Mouse (Mus musculus) mature B cell (primary cell): ENCODE data around the gene Hoxd4.

Experiments
- in situ Hi-C: fragments of 300-500 bp; cut with MboI; formaldehyde crosslinking; loops from 2 replicates; pipeline ENCODE4 v1.14.3; 2019

Hoxd4 gene

DNA sequence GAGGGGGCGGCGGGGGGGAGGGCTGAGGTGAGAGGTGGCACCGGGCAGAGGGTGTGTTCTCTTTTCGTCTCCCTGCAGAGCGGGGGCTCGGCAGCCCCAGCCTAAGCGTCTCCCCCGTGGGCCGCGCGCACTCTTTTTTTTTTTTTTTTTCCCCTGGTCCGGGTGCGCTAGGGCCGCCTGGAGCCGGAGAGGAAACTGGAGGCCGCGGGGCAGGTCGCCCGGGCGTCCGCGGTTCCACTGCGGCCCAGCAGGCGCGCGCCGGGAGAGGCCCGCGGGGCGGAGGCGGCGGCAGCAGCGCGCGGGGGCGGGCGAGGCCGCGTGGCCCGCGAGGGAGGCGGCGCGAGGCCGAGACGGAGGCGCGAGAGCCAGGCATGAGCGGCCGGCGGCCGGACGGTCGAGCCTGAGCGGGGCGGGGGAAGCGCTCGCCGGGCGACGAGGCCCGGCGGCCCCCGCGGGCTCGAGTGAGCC lies 6.7 kb upstream of the Hoxd4 start:
- in situ Hi-C loops = loop anchor here (25.0 kb wide), 1 partner anchor 882 kb away; no protein-coding TSS in a partner anchor

DNA sequence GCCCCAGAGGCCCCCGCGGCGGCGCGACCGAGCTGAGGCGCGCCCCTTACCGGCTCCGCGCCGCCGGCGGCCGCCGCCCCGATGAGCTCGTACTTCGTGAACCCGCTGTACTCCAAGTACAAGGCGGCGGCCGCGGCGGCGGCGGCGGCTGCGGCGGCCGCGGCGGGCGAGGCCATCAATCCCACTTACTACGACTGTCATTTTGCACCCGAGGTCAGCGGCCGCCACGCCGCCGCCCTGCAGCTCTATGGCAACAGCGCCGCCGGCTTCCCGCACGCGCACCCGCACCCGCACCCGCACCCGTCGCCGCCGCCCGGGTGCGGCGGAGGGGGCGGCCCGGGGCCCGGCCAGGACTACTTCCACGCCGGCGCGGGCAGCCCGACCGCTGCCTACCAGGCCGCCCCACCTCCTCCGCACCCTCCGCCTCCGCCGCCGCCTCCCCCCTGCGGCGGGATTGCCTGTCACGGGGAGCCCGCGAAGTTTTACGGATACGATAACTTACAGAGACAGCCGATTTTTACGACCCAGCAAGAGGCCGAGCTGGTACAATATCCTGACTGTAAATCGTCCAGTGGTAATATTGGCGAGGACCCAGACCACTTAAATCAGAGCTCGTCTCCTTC lies 6.2 kb upstream of the Hoxd4 start:
- in situ Hi-C loops = loop anchor here (25.0 kb wide), 1 partner anchor 882 kb away; no protein-coding TSS in a partner anchor

DNA sequence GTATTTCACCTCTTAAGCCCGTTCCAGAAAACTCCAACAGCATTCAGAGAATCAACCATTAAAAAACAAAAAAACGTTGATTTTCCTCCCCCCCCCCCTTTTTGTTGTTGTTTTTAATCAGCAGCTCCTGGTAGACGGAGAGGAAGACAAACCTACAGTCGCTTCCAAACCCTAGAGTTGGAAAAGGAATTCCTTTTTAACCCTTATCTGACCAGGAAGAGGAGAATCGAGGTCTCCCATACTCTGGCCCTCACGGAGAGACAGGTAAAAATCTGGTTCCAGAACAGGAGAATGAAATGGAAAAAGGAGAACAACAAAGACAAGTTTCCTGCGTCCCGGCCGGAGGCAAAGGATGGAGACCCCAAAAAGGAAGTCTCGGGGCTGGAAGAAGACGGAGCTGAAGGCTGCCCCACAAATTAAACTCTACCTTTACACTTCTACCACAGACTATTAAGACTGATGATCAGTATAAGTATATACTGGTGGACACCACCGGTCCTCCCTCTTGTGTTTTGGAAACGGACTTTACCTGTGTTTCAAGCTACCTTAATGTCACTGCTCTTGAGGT lies 5.3 kb upstream of the Hoxd4 start:
- in situ Hi-C loops = loop anchor here (25.0 kb wide), 1 partner anchor 881 kb away; no protein-coding TSS in a partner anchor

DNA sequence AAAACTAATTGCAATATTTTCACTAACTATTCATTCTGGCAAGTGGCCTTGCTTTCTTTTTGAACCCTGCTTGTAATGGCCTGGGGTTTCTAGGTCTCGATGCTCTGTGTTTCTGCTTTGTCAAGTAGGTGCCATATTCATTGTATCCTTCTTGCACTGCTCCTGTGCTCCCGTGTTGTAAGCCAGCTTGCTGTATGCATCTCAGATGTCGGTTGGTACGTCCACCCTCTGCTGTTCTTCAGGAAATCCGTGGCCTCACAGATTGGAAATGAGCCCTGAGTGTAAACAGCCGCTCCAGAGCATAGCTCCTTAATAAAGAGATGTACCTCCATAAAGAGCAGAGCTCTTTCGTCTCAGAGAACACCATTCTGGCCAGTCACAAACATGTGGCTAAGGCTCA lies 4.1 kb upstream of the Hoxd4 start:
- in situ Hi-C loops = loop anchor here (25.0 kb wide), 1 partner anchor 880 kb away; no protein-coding TSS in a partner anchor

DNA sequence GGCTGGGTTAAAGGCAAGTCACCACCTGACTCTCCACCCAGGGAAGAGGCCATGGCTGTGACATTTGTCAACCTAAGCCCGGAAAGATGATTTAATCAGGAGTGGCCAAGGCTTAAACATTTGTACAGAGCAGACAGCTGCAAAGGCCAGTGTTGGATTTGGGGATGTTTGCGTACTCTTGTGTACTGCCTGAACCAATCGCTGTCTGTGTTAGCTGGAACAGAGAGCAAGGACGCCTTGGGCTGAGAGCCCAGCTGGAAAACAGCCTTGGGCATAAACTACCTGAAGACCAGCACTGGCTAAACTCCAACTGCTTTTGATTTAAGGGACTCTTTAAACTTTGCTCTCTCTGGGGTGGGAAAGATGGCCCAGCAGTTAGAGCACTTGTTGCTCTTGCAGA lies 3.1 kb upstream of the Hoxd4 start:
- in situ Hi-C loops = loop anchor here (25.0 kb wide), 1 partner anchor 879 kb away; no protein-coding TSS in a partner anchor

DNA sequence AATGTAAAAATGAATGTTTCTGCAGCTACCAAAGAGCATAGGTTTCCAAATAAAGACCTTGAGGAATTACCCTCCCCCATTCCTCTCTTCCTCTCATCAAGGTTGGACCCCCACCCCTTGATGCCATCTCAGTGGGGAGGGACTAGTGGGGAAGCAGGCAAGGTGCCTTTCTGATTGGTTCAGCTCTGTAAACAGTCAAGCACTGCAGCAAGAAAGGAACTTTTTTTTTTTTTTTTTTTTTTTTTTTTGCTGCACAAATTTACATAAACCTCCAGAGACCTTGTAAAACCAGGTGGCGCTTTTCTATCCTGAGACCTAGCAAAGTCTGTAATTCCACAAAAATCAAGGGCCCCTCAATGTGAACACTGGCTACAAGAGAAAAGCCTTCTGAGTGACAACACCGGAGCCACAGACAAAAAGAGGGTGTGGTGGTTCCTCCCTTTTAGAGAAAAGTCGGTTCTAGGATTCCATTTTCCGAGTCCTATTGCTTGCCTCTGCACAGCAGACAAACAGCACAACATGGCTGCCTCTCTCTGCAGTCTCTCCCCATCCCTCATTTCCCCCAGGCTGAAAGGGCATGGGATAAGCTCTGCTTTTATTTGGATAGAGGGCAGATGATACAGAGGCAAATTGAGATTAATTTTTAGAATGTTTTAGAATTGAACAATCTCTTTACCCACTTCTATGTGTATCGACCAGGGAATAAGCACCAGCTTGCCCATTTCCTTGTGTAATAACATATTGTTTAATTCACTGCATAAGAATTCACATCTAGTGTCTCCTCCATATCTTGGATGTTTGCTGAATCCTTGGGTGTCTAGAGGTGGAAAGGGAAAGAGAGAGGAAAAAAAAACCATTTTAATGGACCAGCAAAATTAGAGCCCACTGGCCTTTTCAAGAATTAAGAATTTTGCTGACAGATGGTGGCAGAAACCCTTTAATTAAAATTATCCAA lies 2.0 kb upstream of the Hoxd4 start:
- in situ Hi-C loops = loop anchor here (25.0 kb wide), 1 partner anchor 878 kb away; no protein-coding TSS in a partner anchor

DNA sequence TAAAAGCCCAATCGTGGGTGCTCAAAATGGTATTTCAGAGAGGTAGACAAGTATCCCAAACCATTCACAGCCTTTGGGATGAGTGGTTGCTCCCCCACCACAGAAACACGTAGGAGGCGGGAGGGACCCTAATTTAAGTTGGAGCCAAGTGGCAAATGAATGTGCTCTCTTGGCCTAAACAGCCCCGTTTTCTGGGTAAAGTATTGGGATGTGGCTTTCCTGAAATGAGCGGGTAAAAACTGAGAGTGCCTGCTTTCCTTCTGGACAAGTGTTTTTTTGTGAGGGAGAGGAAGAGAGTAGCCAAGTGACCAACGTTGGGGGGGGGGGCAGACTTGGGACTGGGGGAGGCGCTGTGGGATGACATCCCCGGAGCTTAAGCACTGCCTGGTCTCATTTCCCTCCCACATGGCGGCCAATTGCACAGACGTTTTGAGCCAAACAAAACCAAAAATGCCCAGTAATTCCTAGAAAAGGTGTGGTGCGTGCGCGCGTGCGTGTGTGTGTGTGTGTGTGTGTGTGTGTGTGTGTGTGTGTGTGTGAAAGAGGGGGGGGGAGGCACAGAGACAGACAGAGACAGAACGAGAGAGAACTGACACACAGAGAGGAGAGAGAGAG lies 693 bp upstream of the Hoxd4 start:
- in situ Hi-C loops = loop anchor here (25.0 kb wide), 1 partner anchor 876 kb away; no protein-coding TSS in a partner anchor

DNA sequence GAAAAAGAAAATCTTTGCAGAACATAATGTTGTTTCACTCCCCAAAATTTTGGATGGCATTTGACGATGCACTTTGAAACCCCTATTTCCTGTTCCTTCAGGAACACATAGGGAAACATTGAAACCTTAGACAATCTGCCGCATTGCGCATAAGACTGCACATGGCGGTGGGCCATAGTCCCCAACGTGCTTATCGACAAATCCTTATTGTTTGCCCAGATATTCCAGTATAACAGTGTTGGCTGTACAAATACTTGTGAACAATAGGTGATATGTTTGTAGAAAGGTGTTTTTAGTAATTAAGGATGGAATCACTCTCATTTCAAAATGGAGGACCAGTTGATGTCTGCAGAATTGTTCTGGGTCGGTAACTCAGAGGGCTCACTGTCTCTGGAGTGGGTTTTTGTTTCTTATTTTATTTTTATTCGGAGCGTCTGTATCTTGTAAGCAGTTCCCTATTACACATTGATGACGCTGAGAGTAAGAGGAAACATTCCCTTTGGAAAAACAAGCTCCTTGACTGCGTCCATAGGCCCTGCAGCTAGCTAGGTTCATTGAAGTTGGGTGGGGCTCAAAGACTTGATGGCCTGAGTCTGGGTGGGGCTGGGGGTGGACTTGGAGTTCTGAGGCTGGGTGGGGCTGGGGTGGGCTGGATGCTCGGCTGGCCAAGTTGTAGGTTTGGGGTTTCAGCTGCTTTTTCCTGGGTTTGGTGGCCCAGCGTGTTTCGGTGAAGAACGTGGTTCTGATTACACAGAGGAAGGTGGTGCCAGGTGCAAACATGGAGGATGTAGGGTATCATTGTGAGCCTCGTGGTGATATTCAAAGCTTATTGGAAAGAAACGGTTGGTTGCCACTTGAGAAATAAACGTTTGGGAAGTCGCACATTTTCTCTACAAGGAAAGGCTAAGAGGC lies 1.8 kb downstream of the Hoxd4 start:
- in situ Hi-C loops = loop anchor here (25.0 kb wide), 1 partner anchor 874 kb away; no protein-coding TSS in a partner anchor

DNA sequence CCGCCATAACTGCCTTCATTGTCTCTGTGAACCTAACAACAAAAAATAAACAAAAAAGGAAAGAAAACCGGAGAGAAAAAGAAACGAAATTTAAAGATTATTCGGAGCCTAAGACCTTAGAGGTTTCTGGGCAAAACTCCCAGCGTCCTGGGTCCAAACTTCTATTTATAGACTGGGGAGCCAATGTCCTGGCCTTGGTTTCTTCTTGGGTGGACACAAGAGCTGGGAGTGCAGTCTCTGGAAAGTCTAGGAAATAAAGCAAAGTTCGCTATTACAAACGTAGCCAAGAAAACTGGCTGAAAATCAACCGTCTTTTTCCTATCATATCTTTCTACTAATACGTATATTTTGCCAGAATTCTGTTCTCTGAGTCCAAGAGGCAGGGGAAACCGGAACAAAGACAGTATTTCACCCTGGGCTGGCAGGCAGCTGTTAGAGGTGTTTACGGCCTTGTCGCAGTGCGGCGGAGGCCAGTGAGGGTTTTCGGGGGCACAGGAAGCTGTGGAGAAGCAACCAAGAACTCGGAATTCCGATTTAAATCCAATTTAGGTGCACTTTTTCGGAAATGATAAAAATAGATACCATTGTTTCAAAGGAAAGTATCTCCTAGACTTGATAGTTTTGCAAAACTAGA lies 2.5 kb downstream of the Hoxd4 start:
- in situ Hi-C loops = loop anchor here (25.0 kb wide), 1 partner anchor 873 kb away; no protein-coding TSS in a partner anchor

DNA sequence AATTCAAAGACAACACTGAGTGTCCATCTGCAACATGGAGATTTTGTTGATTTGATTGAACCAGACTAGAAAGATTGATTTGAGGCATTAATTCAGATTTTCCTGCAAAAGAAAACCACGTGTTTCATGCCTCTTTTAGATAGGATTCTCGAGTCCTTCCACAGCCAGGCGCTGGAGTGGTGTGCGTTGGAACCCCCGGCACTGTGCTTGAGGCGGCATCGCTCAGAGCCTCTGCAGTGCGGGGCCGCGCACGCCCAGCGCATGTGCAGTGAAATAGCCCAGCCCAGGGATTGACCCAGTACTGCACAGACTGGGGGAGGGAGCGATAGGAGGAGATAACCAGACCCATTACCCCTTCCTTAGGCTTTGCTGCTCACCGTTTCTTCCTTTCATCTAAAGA lies 3.2 kb downstream of the Hoxd4 start:
- in situ Hi-C loops = loop anchor here (25.0 kb wide), 1 partner anchor 872 kb away; no protein-coding TSS in a partner anchor

DNA sequence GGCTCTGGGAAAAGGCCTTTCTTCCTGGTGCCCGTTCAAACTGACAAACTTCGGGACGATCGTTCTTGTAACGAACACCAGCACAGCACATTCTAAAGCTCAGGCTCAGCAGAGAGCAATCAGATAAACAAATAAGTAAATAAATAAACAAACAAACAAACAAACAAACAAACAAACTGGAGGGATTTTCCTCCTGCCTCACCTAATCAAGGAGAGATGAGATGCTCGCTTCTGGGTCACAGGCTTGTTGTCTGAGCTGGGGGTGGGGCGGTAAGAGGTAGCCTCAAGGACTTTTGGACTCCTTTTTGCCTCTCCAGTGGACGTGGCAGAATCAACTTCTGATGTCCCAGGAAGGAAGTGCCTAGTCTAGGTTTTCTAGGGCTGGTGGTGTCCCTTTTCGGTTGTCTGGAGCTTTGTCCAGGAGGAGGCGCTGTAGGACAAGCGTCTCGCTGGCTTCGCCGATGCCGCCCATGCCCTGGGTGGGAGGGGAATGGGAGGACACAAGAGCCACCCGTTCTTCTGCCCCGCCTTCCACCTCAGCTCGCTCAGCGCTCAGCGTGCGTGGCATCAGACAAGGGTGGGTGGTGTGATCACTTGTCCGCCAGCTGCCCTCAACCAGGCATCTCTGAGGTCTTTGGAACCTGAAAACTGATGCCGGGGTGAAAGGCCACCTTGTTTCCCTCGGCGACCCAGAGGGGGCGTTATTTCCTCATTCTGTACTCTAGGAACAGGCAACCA lies 3.9 kb downstream of the Hoxd4 start:
- in situ Hi-C loops = loop anchor here (25.0 kb wide), 1 partner anchor 872 kb away; no protein-coding TSS in a partner anchor

DNA sequence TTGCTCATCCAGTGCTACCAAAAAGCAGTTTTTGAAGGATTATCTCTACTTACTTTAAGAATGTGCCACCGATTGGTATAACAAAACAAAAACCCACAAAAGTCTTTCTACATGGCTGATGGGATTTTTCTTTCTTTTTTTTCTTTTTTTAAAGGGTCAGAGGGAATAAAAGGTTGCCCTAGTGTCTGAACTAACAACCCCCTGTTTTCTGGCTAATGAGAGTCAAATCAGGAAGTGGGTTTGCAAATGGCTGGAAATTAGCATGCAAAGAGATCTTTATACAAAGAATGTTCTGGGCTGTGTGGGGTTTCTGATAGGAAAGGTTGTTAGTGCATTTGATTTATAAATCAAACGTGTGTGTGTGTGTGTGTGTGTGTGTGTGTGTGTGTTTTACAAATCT lies 8.7 kb downstream of the Hoxd4 start:
- in situ Hi-C loops = loop anchor here (25.0 kb wide), 1 partner anchor 867 kb away; no protein-coding TSS in a partner anchor

DNA sequence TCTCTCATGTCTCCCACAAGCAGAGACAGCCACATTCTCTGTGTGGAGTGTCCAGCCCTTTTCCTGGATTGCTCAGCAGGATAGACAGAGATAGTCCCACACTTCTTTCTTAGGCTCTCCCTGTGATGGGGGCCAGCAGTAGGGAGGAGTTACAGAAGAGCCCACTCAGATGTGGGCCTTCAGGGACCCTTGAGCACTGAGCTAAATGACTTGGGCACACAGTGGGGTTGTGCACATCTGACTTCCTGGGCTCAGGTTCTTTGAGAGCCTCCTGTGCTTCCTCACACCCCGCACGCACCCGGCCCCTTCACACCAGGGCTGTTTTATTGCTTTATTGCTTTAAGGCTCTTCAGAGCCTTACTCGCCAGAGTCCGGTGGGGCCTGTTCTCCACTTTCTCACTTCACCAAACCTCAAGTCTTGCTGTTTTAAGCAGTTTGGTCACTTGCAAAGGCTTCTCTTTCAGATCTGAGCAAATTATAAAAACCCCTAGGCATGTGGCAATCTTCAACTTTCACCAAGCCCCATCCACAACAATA lies 9.3 kb downstream of the Hoxd4 start:
- in situ Hi-C loops = loop anchor here (25.0 kb wide), 1 partner anchor 866 kb away; no protein-coding TSS in a partner anchor

DNA sequence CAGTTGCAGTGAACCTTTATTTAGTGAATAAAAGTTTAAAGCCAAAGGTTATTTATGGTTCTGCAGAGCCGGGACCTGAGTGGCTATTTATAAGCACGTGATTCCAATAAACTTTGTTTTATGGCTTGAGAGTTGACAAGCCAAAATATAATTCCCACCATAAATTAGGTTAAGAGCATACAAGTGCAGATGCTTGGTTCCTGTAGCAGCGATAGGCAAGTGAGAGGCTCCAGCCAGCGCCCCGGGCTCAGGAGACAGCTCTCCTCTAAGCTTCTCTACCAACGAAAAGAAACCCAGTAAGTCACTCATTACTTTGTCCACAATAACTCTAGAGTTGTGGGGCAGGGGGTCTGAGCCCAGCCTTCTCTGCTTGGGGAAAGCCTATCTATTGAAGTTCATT lies 10.2 kb downstream of the Hoxd4 start:
- in situ Hi-C loops = loop anchor here (25.0 kb wide), 1 partner anchor 865 kb away; no protein-coding TSS in a partner anchor

DNA sequence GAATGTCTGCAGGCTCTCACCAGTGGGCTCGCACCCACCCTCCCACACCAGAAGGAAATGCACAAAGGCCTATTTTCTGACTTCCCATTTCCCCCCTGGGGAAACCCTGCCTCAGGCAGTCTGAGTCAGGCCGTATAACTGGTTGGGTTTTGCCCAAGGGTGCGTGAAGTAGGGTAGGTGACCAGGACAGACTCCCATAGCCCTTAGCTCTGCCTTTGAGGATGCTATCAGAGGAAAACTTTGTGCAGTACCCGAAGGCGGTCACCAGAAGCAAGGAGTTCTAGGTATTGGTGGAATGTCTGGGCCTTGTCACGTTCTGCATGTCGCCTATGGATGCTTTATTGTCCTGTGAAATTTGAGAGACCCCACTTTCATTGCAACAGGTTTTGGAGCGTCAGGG lies 11.2 kb downstream of the Hoxd4 start:
- in situ Hi-C loops = loop anchor here (25.0 kb wide), 1 partner anchor 864 kb away; no protein-coding TSS in a partner anchor

DNA sequence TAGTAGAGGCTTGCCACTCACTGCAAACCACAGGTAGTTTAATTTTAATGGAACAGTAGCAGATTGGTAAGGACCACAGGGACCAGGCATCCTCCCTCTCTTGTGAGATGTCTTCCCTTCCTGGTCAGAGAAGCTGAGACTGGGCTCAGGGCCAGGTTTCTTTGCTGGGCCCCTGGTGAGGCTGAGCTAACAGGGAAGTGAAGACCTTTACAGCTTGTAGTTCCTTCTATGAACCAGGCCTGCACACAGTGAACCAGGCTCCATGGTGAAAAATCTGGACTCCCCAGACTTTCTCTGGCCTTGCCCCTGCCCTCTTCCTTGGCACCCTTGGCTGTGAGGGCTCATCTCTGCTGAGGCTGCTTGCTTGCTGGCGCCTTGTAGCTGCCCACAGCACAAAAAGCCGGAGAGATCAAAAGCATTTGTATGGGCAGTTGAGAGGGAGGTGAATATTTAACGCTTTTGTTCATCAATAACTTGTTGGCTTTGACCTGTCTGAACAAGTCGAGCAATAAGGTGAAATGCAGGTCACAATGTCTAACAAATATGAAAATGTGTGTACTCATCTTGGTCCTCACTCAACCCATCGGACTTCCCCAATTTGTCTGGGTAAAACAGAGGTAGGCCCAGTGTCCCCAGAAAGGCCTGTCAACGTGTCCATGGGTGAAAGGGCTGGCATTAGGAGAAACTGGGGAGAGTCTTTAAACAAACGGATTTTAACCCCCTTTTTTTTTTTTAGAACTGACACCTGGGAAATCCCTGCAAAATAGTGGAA lies 12.7 kb downstream of the Hoxd4 start:
- in situ Hi-C loops = loop anchor here (25.0 kb wide), 1 partner anchor 863 kb away; no protein-coding TSS in a partner anchor

DNA sequence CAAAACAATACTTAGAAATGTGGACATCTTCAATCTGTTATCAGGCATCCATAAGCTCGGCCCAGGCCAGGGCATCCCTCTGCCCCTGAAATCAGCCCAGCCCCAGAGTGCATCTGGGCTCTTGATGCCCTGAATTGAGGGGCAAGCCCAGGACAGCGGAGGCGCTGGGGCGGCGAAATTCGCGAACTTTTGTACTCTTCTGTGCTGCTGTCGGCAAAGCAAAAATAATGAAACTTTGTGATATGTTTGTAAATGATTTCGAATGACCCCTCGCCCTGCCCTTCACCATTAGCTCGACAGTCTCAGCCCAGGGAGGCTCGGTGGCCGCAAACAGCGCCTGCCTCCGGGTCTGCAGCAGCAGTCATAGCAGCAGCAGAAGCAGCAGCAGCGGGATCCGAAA lies 13.4 kb downstream of the Hoxd4 start:
- in situ Hi-C loops = no loop called here

DNA sequence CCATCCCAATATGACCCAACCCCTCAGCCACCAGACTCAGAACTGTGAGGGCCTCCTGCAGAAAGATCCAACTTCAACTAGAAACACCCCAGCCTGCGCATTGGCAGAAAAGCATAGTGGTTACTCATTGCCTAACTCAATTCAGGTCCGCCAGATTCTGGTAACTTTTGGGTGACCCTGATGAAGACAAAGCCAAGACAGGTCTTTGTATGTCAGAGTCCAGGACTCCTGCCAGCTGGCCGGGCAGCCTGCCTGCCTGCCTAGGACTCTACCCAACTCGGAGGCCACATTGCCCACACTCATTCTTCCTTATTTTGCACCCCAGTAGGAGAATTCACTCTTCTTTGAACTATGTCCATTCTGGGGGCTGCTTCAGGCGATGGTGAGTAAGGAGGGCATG lies 14.8 kb downstream of the Hoxd4 start, which contains the start of gene Gm28230:
Gene Gm28230 (plus strand): TSS at position 178 of the 400 bp plus-strand sequence.
- in situ Hi-C loops = no loop called here
